Mouse (Mus musculus) erythroid progenitor cell, adult 5-6 weeks (primary cell): ENCODE data around the gene Wfdc18. TPM values are rescaled to one million over a fixed set of nuclear protein-coding genes. Genes with fewer than 3 reads are reported as not detected.

Experiments used
- ATAC-seq: replicated peaks from 2 replicates; pipeline ENCODE4 v1.8.0; 2016; ENCODE audit warnings: moderate number of reproducible peaks, mild to moderate bottlenecking, moderate TSS enrichment, inconsistent platforms; ENCODE audit not compliant: poor library complexity, low FRiP score, severe bottlenecking
- total RNA-seq, 2 experiments: library from RNA; stranded (forward) in 1 of 2; stranded (reverse) in 1 of 2; fragments of 150-400 nt in 1 of 2; fragments of 186-747, 209-891 nt in 1 of 2; gene quantifications; 2 replicates each; pipeline versions ENCODE4 v1.2.3 to v1.2.4; 2015 to 2017; ENCODE audit warnings: low replicate concordance in 2 of 2

Wfdc18 gene
- total RNA-seq, 2 experiments from 2014 or later: not detected

- no peak for ATAC-seq
Measured at GRCm38 (mm10) chr11:83741841-83742240, 33.0 kb downstream of the Wfdc18 start.

GRCm38 (mm10) chr11:83742731-83743355, 34.0 kb downstream of the Wfdc18 start:
- ATAC-seq: no peak

- ATAC-seq: no peak
Measured at GRCm38 (mm10) chr11:83743525-83743924, 34.7 kb downstream of the Wfdc18 start.

- no peak for ATAC-seq
Measured at GRCm38 (mm10) chr11:83746152-83746551, 37.3 kb downstream of the Wfdc18 start.

- 0 out of 2 replicates have a peak, but pooled peaks have one; percentile 19 for ATAC-seq
Measured at GRCm38 (mm10) chr11:83746681-83747080, 37.9 kb downstream of the Wfdc18 start, which contains the start of gene Wfdc21. Wfdc21 (plus strand) TSS chr11:83746940.

GRCm38 (mm10) chr11:83747376-83748265, 38.8 kb downstream of the Wfdc18 start:
- no peak for ATAC-seq

- peak; percentile 89 for ATAC-seq
Measured at GRCm38 (mm10) chr11:83753581-83754181, 44.9 kb downstream of the Wfdc18 start, which contains the start of gene Heatr6. Heatr6 (plus strand) TSS chr11:83753696.

GRCm38 (mm10) chr11:83754227-83754626, 45.4 kb downstream of the Wfdc18 start:
- peak; percentile 21; the same call in 1 of the 2 replicates for ATAC-seq

Other genes starting within 250 kb of the Wfdc18 start
- gene Mmp28, start 245.9 kb upstream of the Wfdc18 start, total RNA-seq (2015; ENCODE audit: low replicate concordance): not detected in 2 replicates
- gene Mmp28, start 245.9 kb upstream of the Wfdc18 start, total RNA-seq (2017; ENCODE audit: low replicate concordance): 1.7 TPM in 1 of 2 replicates, not detected in the other
- 47.2 and 59.5 TPM in 2 replicates for gene Taf15, start 235.9 kb upstream of the Wfdc18 start, total RNA-seq (2015; ENCODE audit: low replicate concordance)
- 50.6 and 95.9 TPM in 2 replicates for gene Taf15, start 235.9 kb upstream of the Wfdc18 start, total RNA-seq (2017; ENCODE audit: low replicate concordance)
- gene Heatr9, start 186.8 kb upstream of the Wfdc18 start, total RNA-seq (2015; ENCODE audit: low replicate concordance): not detected in 2 replicates
- gene Heatr9, start 186.8 kb upstream of the Wfdc18 start, total RNA-seq (2017; ENCODE audit: low replicate concordance): 0.26 TPM in 1 of 2 replicates, not detected in the other
- gene Ccl5, start 178.5 kb upstream of the Wfdc18 start, total RNA-seq (2015; ENCODE audit: low replicate concordance): 11.5 and 25.6 TPM in 2 replicates
- gene Ccl5, start 178.5 kb upstream of the Wfdc18 start, total RNA-seq (2017; ENCODE audit: low replicate concordance): 4.6 TPM in 1 of 2 replicates, not detected in the other
- gene Ccl9, start 130.4 kb upstream of the Wfdc18 start, total RNA-seq (2015; ENCODE audit: low replicate concordance): 28.1 and 34.2 TPM in 2 replicates
- gene Ccl9, start 130.4 kb upstream of the Wfdc18 start, total RNA-seq (2017; ENCODE audit: low replicate concordance): 7.1 and 35.4 TPM in 2 replicates
- gene Ccl6, start 115.9 kb upstream of the Wfdc18 start, total RNA-seq (2015; ENCODE audit: low replicate concordance): 55.5 and 74.2 TPM in 2 replicates
- 24.0 and 25.2 TPM in 2 replicates for gene Ccl6, start 115.9 kb upstream of the Wfdc18 start, total RNA-seq (2017; ENCODE audit: low replicate concordance)
- not detected in 2 replicates for gene Rpl9-ps1, start 63.4 kb upstream of the Wfdc18 start, total RNA-seq (2015; ENCODE audit: low replicate concordance)
- not detected in 2 replicates for gene Rpl9-ps1, start 63.4 kb upstream of the Wfdc18 start, total RNA-seq (2017; ENCODE audit: low replicate concordance)
- gene Ccl3, start 59.7 kb upstream of the Wfdc18 start, total RNA-seq (2015; ENCODE audit: low replicate concordance): 34.6 and 35.2 TPM in 2 replicates
- gene Ccl3, start 59.7 kb upstream of the Wfdc18 start, total RNA-seq (2017; ENCODE audit: low replicate concordance): 16.3 and 19.1 TPM in 2 replicates
- 7.1 and 12.6 TPM in 2 replicates for gene Ccl4, start 46.4 kb upstream of the Wfdc18 start, total RNA-seq (2015; ENCODE audit: low replicate concordance)
- gene Ccl4, start 46.4 kb upstream of the Wfdc18 start, total RNA-seq (2017; ENCODE audit: low replicate concordance): 0.51 and 17.1 TPM in 2 replicates
- gene Wfdc17, start 5.0 kb upstream of the Wfdc18 start, total RNA-seq (2015; ENCODE audit: low replicate concordance): 28.5 and 51.1 TPM in 2 replicates
- 15.7 TPM in 1 of 2 replicates, not detected in the other for gene Wfdc17, start 5.0 kb upstream of the Wfdc18 start, total RNA-seq (2017; ENCODE audit: low replicate concordance)
- gene Wfdc21, start 37.9 kb downstream of the Wfdc18 start, total RNA-seq (2015; ENCODE audit: low replicate concordance): 132 and 167 TPM in 2 replicates
- 99.0 and 117 TPM in 2 replicates for gene Wfdc21, start 37.9 kb downstream of the Wfdc18 start, total RNA-seq (2017; ENCODE audit: low replicate concordance)
- gene Heatr6, start 44.7 kb downstream of the Wfdc18 start, total RNA-seq (2015; ENCODE audit: low replicate concordance): 2.9 and 4.7 TPM in 2 replicates
- 1.5 and 3.3 TPM in 2 replicates for gene Heatr6, start 44.7 kb downstream of the Wfdc18 start, total RNA-seq (2017; ENCODE audit: low replicate concordance)
- gene Hnf1b, start 141.0 kb downstream of the Wfdc18 start, total RNA-seq (2015; ENCODE audit: low replicate concordance): not detected in 2 replicates
- gene Hnf1b, start 141.0 kb downstream of the Wfdc18 start, total RNA-seq (2017; ENCODE audit: low replicate concordance): not detected in 2 replicates
- gene Ddx52, start 233.0 kb downstream of the Wfdc18 start, total RNA-seq (2015; ENCODE audit: low replicate concordance): 10.5 and 21.0 TPM in 2 replicates
- 17.8 and 22.6 TPM in 2 replicates for gene Ddx52, start 233.0 kb downstream of the Wfdc18 start, total RNA-seq (2017; ENCODE audit: low replicate concordance)